Mouse (Mus musculus) ES-E14 (cell line): Measurements from ENCODE around the gene Pfdn4.

ENCODE experiments used
- CHD2 ChIP-seq: IDR thresholded peaks from 2 replicates; pipeline ENCODE4 v1.6.1; 2014; ENCODE audit warnings: mild to moderate bottlenecking, low read depth, low read length, inconsistent platforms
- HCFC1 ChIP-seq: IDR thresholded peaks from 2 replicates; pipeline ENCODE4 v1.6.1; 2012; ENCODE audit warnings: low read length, inconsistent platforms, borderline replicate concordance; ENCODE audit not compliant: insufficient read depth
- MAFK ChIP-seq: IDR thresholded peaks from 2 replicates; pipeline ENCODE4 v1.6.1; 2014; ENCODE audit warnings: mild to moderate bottlenecking, low read depth, low read length, inconsistent platforms; ENCODE audit not compliant: insufficient read depth
- ZC3H11A ChIP-seq: IDR thresholded peaks from 2 replicates; pipeline ENCODE4 v1.6.1; 2012; ENCODE audit warnings: low read depth, mild to moderate bottlenecking, inconsistent platforms, low read length, borderline replicate concordance
- ZNF384 ChIP-seq: IDR thresholded peaks from 2 replicates; pipeline ENCODE4 v1.6.1; 2012; ENCODE audit warnings: low read depth, low read length, inconsistent platforms

DNA sequence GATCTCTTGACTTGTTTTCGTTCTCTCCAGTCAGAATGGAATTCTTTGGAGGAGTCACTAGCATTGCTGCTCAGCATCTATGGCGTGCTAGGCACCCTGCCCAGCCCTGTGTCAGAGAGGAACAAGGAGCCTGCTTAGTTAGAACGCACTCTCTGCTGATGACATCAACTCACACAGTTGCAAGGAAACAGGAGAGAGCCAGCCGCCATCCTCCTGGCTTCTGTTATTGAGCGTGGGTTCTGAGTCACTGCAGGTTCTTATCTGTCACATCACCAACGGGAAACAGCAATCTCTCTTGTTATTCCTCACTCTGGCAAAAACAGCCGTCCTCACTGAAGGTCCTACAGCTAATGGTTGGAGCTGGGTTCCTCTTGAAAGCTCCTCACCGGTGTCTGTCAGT lies 7.1 kb downstream of the Pfdn4 start:
- no peak for TF ChIP-seq ZNF384
- no peak for TF ChIP-seq CHD2
- no peak for TF ChIP-seq HCFC1
- no peak for TF ChIP-seq MAFK
- no peak for TF ChIP-seq ZC3H11A
